Mouse (Mus musculus) lung, adult 10 weeks (tissue): ENCODE data around the gene Gm14435. TPM values are rescaled to one million over a fixed set of nuclear protein-coding genes. Genes with fewer than 3 reads are reported as not detected.

Source experiments
- polyA plus RNA-seq: library from polyadenylated mRNA; stranded (reverse); fragments of 350-450 nt; fragmentation: Illumina TruSeq; extraction: RNeasy Lipid Tissue Mini Kit (QIAGEN cat#74804); gene quantifications from one replicate; pipeline ENCODE4 v1.2.3, GENCODE M21; 2014; ENCODE audit warnings: low read depth, low replicate concordance; ENCODE audit not compliant: insufficient read depth

The Gm14435 gene
- 3.2 TPM for polyA plus RNA-seq

GRCm38 (mm10) chr2:176423294-176423693 lies at the start of gene Gm14435:
Gene Gm14435, plus strand, starts transcription at chr2:176423594.

Other genes with a start within 250 kb of the Gm14435 start
- 4.9 TPM for gene 2210418O10Rik, start 197.0 kb upstream of the Gm14435 start, polyA plus RNA-seq
- gene Gm11009, start 104.1 kb upstream of the Gm14435 start, polyA plus RNA-seq: not detected
- gene Gm14434, start 63.2 kb downstream of the Gm14435 start, polyA plus RNA-seq: 5.3 TPM
- gene Zfp967, start 97.5 kb downstream of the Gm14435 start, polyA plus RNA-seq: not detected
- 2.5 TPM for gene Gm14308, start 212.8 kb downstream of the Gm14435 start, polyA plus RNA-seq
- gene Zfp973, start 246.9 kb downstream of the Gm14435 start, polyA plus RNA-seq: 4.0 TPM